Mouse (Mus musculus): ENCODE data around the gene Carmil3.
A peak's percentile ranks its signal among the peaks of the same experiment; 100 is the strongest.

The Carmil3 gene

GRCm38 (mm10) chr14:55542268-55542667, 51.8 kb downstream of the Carmil3 start:
- no peak for DNase-seq (ENCODE audit: low read depth, low spot score)

GRCm38 (mm10) chr14:55544334-55544733, 53.9 kb downstream of the Carmil3 start:
- no peak for DNase-seq (ENCODE audit: low read depth, low spot score)

DNA sequence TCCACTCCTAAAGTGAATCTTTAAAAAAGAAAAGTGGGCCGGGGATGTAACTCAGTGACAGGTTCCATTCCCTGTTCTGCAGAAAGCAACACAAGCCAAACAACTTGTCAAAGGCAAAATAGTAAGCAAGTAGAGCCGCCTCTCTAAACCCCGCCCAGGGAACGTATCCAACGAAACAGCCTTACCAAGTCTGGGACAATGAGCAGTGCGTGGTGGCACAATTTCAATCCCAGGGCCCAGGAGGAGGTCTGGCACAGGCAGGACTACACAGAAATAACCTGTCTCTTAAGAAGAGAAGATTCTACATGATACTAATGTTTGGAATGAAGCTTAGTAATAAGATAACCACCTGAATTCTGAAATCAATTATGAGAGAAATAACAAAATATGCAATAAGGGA, 59.7 kb downstream of the Carmil3 start:
- DNase-seq (ENCODE audit: low read depth, low spot score) = no peak

GRCm38 (mm10) chr14:55551347-55551746, 60.9 kb downstream of the Carmil3 start:
- DNase-seq (ENCODE audit: low read depth, low spot score) = no peak

DNA sequence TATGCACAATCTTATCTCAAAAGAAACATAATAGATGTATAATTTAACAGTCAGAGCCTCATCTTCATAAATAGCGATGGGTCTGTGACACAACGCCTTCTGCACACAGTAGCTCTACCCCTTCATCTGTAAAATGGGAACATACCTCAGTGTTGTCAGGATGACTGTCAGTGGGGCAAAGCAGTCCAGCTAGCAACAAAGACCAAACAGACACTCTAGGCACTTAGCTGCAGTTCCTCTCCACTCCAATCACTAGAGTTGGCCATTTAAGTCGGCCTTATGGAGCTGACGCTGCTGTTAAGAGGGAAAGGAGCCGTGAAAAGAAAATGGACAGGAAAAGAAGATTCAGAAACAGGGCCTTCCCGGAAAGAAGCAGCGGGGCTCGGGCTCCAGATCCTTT, 61.3 kb downstream of the Carmil3 start:
- DNase-seq (ENCODE audit: low read depth, low spot score) = no peak

- DNase-seq (ENCODE audit: low read depth, low spot score) = no peak
These were observed 64.2 kb downstream of the Carmil3 start for GRCm38 (mm10) chr14:55554635-55555034.

DNA sequence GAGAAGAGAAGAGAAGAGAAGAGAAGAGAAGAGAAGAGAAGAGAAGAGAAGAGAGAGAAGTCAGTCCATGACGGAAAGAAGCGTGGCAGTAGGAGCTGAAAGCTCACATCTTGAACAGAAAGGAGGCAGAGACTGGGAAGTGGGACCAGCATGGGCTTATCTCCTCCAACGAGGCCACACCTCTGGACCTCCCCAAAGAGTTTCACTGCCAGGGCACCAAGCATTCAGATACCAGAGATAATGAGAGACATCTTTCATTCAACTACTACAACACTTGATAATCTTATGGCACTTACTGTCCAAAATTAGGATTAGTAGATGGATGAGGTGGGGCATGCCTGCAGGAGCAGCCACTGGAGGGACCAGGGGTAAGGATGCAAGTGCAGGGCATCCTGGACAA, 65.3 kb downstream of the Carmil3 start:
- DNase-seq (ENCODE audit: low read depth, low spot score) = no peak

DNA sequence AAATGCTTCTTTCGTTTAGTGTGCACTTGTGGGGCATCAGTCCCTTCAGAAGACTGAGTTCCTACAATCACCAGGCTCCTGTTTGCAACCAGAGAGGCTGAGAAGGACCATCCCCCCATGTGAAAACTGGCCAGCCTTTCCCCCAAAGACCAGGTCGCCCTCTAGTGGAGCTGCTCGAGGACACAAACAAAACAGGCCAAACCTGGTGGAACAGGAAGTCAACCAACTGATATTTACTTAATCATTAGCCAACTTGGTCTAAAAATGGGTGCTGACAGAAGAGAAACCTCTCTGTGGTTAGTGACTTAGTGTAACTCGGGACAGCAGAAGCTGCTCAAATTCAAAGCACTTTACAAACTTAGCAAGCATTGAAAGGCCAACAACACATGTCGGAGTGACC, 66.6 kb downstream of the Carmil3 start:
- peak; percentile 79 for DNase-seq (ENCODE audit: low read depth, low spot score)

GRCm38 (mm10) chr14:55557587-55557986, 67.1 kb downstream of the Carmil3 start:
- DNase-seq (ENCODE audit: low read depth, low spot score) = no peak

All from 3T3-L1 (cell line).